Mouse (Mus musculus) midbrain, embryonic 13.5 days (tissue): ENCODE data around the gene R3hdm1. TPM values are rescaled to one million over a fixed set of nuclear protein-coding genes. Genes with fewer than 3 reads are reported as not detected.

Experiments
- ATAC-seq: fragments of 200-750 bp; cut with Nextera tagmentation; 2 replicates; pipeline ENCODE4 v1.8.0; 2017; ENCODE audit warnings: mild to moderate bottlenecking, moderate TSS enrichment, moderate library complexity
- H3K27ac ChIP-seq: fragments of 300-500 bp; sonication (generic); 2 replicates; pipeline ENCODE4 v1.5.1; 2015; ENCODE audit warnings: inconsistent platforms, mild to moderate bottlenecking, moderate library complexity
- H3K27me3 ChIP-seq: fragments of 300-500 bp; sonication (generic); 2 replicates; pipeline ENCODE4 v1.6.1; 2015; ENCODE audit warnings: mild to moderate bottlenecking, inconsistent platforms
- H3K36me3 ChIP-seq: fragments of 300-500 bp; sonication (generic); 2 replicates; pipeline ENCODE4 v1.6.1; 2015; ENCODE audit warnings: mild to moderate bottlenecking, inconsistent platforms
- H3K4me1 ChIP-seq: fragments of 300-500 bp; sonication (generic); replicated peaks from 2 replicates; pipeline ENCODE4 v1.6.1; 2015; ENCODE audit warnings: inconsistent platforms
- H3K4me2 ChIP-seq: fragments of 300-500 bp; sonication (generic); replicated peaks from 2 replicates; pipeline ENCODE4 v1.6.1; 2015; ENCODE audit warnings: moderate library complexity, mild to moderate bottlenecking, inconsistent platforms
- H3K4me3 ChIP-seq: fragments of 300-500 bp; sonication (generic); replicated peaks from 2 replicates; pipeline ENCODE4 v1.5.1; 2015; ENCODE audit warnings: mild to moderate bottlenecking, inconsistent platforms
- H3K9ac ChIP-seq: fragments of 300-500 bp; sonication (generic); replicated peaks from 2 replicates; pipeline ENCODE4 v1.6.1; 2015; ENCODE audit warnings: mild to moderate bottlenecking, inconsistent platforms
- H3K9me3 ChIP-seq: fragments of 300-500 bp; sonication (generic); 2 replicates; pipeline ENCODE4 v1.6.1; 2016; ENCODE audit warnings: mild to moderate bottlenecking, inconsistent platforms
- WGBS: fragments of 180-500 bp; shearing (Covaris S2); methylation state at CpG from one replicate; pipeline ENCODE4 v1.1.7; 2015; 5-methylcytosine and 5-hydroxymethylcytosine counted together
- polyA plus RNA-seq: library from polyadenylated mRNA; unstranded; fragments of >200 nt; fragmentation: Nextera tagmentation; extraction: Ambion mirVana; gene quantifications from 2 replicates; pipeline ENCODE4 v1.2.1, GENCODE M21; 2015

Gene R3hdm1
- polyA plus RNA-seq = 108 and 115 TPM in 2 replicates

- H3K4me1 ChIP-seq = peaks cover 23% of the 10 kb centered on the region
- peak within 1 kb of the TSS; percentile 97 for H3K4me3 ChIP-seq
- H3K27me3 ChIP-seq = no peaks in the 10 kb centered on the region
- H3K9ac ChIP-seq = peak within 1 kb of the TSS; percentile 94
- H3K36me3 ChIP-seq = no peaks in the 10 kb centered on the region
- peak within 1 kb of the TSS; percentile 74 for H3K4me2 ChIP-seq
- peak; percentile 97 for ATAC-seq
- under 1% methylated on average over 41 of the region's 43 CpGs for WGBS
- peak within 1 kb of the TSS; percentile 96 for H3K27ac ChIP-seq
- no peaks in the 10 kb centered on the region for H3K9me3 ChIP-seq
Observed at GRCm38 (mm10) chr1:128102641-128103461, at the start of gene R3hdm1, which contains the start of gene Zranb3. R3hdm1 (plus strand) TSS chr1:128103301. Zranb3 (minus strand) TSS chr1:128103047.

DNA sequence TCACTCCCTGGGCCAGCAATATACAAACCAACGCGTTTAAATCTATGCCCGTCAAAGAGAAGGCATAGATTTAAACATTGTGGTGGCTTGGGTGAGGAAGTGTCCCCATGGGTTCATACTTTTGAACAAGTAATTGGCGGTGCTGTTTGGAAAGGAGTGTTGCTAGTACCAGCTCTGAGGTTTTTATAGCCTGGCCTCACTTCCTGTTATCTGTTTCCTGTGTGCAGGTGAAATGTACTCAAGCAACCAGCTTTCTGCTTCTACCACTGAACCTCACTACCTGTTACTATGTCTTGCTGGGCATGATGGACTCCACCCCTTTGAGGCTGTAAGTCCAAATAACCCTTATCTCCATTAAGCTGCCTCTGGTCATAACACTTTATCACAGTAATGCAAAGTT lies 45.8 kb upstream of the R3hdm1 start:
- 99% methylated on average over 4 of the region's 4 CpGs for WGBS
- Histone ChIP-seq H3K36me3 (no peaks in the 10 kb centered on the region), H3K9me3 (no peaks in the 10 kb centered on the region), H3K4me3 (no peak overlapping the region), H3K4me2 (no peak overlapping the region), H3K27me3 (no peaks in the 10 kb centered on the region), H3K27ac (no peak overlapping the region), H3K4me1 (no peaks in the 10 kb centered on the region), H3K9ac (no peak overlapping the region)
- no peak for ATAC-seq

GRCm38 (mm10) chr1:128058625-128059024 lies 44.5 kb upstream of the R3hdm1 start:
- Histone ChIP-seq H3K27ac (no peak overlapping the region), H3K9me3 (no peaks in the 10 kb centered on the region), H3K36me3 (no peaks in the 10 kb centered on the region), H3K4me3 (no peak overlapping the region), H3K9ac (no peak overlapping the region), H3K4me1 (no peaks in the 10 kb centered on the region), H3K27me3 (no peaks in the 10 kb centered on the region), H3K4me2 (no peak overlapping the region)
- no peak for ATAC-seq
- WGBS = 96% methylated on average over 5 of the region's 5 CpGs

DNA sequence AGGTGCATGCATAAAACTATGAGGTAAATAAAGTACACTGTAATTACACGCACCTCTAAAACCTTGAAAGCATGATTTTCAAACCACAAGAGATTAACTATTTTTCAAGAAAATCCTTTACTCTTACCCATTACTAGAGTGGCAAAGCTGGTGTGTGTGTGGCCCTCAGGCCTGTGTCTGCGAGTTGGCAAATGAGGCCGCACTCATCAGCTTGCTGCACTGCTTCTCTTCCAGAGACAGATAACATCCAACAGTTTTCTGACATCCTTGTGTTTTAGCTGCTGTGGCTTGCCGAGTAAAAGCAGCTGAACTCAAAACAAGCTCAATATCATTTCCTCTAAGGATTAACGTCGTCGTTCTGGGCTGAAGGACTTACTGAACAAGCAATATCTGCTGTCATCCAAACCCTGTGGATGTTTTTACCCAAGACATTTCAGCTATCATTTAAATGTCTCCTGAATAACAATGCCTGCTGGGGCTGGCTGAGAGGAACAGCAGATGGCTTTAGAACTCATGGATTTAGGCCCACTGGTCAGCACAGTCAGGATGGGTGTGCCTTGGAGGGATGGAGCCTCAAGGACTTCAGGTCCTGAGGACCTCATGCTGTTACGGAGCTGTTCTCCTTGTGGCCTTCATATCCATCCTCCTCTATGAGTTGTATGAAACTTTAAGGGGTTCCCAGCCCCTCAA lies 42.3 kb upstream of the R3hdm1 start:
- ATAC-seq = no peak

DNA sequence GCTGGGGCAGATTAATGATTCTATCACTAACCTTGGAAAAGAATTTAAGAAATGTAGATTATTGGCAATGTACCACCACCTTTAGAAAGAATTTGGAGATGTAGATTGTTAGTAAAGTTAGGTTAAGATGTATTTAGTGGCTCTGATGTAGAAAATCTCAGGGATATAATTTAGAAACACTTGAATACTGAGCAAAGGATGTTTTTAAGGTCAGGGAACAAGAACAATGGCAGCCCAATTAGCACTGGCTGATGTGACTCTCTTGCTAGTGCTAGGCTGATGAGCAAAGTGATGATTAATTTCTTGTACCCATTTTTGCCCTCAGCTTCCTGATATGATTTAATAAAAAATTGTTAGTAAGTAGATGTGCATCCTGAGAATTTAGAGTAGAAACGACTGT lies 41.7 kb upstream of the R3hdm1 start:
- no peak for ATAC-seq

More for the DNA sequence above, 42.3 kb upstream of the R3hdm1 start:
- no peaks in the 10 kb centered on the region for H3K4me1 ChIP-seq
- H3K4me3 ChIP-seq = no peak overlapping the region
- H3K27ac ChIP-seq = no peak overlapping the region
- 78% methylated on average over 8 of the region's 8 CpGs for WGBS
- H3K27me3 ChIP-seq = no peaks in the 10 kb centered on the region
- H3K4me2 ChIP-seq = no peak overlapping the region
- no peaks in the 10 kb centered on the region for H3K9me3 ChIP-seq
- no peaks in the 10 kb centered on the region for H3K36me3 ChIP-seq
- H3K9ac ChIP-seq = no peak overlapping the region

DNA sequence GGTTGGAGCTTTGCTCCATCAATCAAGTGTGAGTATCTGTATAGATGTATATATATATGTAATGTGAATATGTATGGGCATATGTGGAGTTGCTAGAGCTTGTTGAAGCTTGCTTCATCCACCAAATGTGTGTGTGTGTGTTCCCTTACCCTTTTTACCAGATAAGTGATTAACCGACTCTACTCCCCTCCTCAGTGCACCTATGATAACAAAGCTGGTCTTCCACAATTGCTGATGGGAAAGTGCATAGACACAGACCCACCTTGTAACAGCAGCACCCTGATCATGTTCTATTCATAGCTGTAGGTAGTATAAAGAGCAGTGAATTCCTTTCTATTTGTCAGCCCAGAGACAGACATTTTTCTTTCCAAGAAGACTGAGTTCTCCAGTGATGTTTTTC lies 40.9 kb upstream of the R3hdm1 start:
- H3K27ac ChIP-seq = no peak overlapping the region
- no peak overlapping the region for H3K4me3 ChIP-seq
- WGBS = 100% methylated on average over 1 of the region's 1 CpGs
- no peak overlapping the region for H3K9ac ChIP-seq
- H3K27me3 ChIP-seq = no peaks in the 10 kb centered on the region
- H3K36me3 ChIP-seq = 0 out of 2 replicates have a peak, but pooled peaks cover 5% of the 10 kb centered on the region
- H3K4me1 ChIP-seq = no peaks in the 10 kb centered on the region
- H3K9me3 ChIP-seq = no peaks in the 10 kb centered on the region
- no peak overlapping the region for H3K4me2 ChIP-seq
- ATAC-seq = no peak

More for the DNA sequence above, 41.7 kb upstream of the R3hdm1 start:
- Histone ChIP-seq H3K36me3 (no peaks in the 10 kb centered on the region), H3K9me3 (no peaks in the 10 kb centered on the region), H3K4me3 (no peak overlapping the region), H3K9ac (no peak overlapping the region), H3K27ac (no peak overlapping the region), H3K27me3 (no peaks in the 10 kb centered on the region), H3K4me1 (no peaks in the 10 kb centered on the region), H3K4me2 (no peak overlapping the region)
- 88% methylated on average over 1 of the region's 1 CpGs for WGBS

DNA sequence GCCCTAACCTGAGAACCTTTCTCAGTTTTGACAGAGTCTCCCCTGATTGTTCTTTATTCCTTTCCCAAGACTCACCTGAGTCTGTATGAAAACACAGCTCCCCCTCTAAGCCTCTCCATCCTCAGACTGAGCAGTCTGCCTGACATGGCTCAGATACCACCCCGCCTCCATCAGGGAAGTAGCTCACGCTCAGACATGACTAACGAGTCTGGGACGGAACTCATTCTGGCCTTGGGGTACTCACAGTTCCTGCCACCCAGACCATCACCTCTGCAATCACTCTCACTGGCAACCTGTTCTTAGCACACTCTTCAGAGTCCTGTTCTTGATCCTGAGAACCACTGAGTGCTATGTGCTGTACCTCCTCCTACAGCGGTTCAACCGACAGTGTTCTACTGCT lies 38.4 kb upstream of the R3hdm1 start:
- Histone ChIP-seq H3K4me3 (no peak overlapping the region), H3K9me3 (no peaks in the 10 kb centered on the region), H3K4me2 (no peak overlapping the region), H3K9ac (no peak overlapping the region), H3K36me3 (0 out of 2 replicates have a peak, but pooled peaks cover 5% of the 10 kb centered on the region), H3K27me3 (no peaks in the 10 kb centered on the region), H3K27ac (no peak overlapping the region), H3K4me1 (no peaks in the 10 kb centered on the region)
- no peak for ATAC-seq
- 92% methylated on average over 6 of the region's 6 CpGs for WGBS

GRCm38 (mm10) chr1:128068945-128069397 lies 34.1 kb upstream of the R3hdm1 start:
- no peak overlapping the region for H3K4me2 ChIP-seq
- no peaks in the 10 kb centered on the region for H3K27me3 ChIP-seq
- H3K9me3 ChIP-seq = no peaks in the 10 kb centered on the region
- no peaks in the 10 kb centered on the region for H3K4me1 ChIP-seq
- H3K4me3 ChIP-seq = no peak overlapping the region
- ATAC-seq = no peak
- H3K9ac ChIP-seq = no peak overlapping the region
- H3K36me3 ChIP-seq = 0 out of 2 replicates have a peak, but pooled peaks cover 5% of the 10 kb centered on the region
- no peak overlapping the region for H3K27ac ChIP-seq
- 90% methylated on average over 2 of the region's 2 CpGs for WGBS

DNA sequence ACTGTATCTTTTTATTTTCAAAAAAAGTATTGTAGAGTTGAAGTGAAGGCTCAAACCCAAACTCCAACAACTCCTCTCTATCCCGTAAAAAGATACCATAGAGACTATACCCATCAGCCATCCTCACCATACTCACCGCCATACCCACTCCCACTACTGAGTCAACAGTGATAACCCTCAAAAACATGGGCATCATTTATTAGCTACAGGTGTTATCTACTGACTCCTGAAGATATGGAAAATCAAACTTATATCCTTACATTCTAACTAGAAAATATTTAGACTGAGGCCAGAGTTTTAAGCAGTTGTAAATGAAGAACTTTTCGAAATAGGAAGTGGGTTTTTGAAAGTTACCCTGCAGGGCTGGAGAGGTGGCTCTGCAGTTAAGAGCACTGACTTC lies 33.1 kb upstream of the R3hdm1 start:
- no peak overlapping the region for H3K9ac ChIP-seq
- no peaks in the 10 kb centered on the region for H3K27me3 ChIP-seq
- 94% methylated on average over 3 of the region's 3 CpGs for WGBS
- no peaks in the 10 kb centered on the region for H3K9me3 ChIP-seq
- H3K36me3 ChIP-seq = 0 out of 2 replicates have a peak, but pooled peaks cover 5% of the 10 kb centered on the region
- H3K4me1 ChIP-seq = no peaks in the 10 kb centered on the region
- H3K4me2 ChIP-seq = no peak overlapping the region
- ATAC-seq = no peak
- H3K4me3 ChIP-seq = no peak overlapping the region
- no peak overlapping the region for H3K27ac ChIP-seq

DNA sequence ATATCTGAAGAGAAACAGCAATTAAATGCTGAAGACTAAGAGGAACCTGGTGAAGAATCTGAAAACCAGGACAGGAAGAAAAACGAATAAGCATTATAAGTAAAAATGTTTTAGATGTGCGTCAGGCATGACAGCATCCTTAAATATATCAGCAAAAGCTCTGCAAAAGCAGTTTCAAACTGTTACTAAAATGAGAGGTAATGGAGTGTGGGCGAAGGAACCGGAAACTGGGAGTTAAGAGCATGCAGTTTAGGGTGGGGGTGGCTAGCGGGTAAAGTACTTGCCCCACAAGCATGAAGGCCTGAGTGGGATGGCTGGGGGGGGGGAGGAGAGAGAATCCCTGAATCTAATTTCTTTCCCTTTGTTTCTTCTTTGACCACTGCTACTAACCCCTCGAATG lies 30.1 kb upstream of the R3hdm1 start:
- H3K36me3 ChIP-seq = no peaks in the 10 kb centered on the region
- no peak overlapping the region for H3K4me3 ChIP-seq
- ATAC-seq = no peak
- H3K4me1 ChIP-seq = no peaks in the 10 kb centered on the region
- 95% methylated on average over 6 of the region's 6 CpGs for WGBS
- no peak overlapping the region for H3K4me2 ChIP-seq
- H3K27me3 ChIP-seq = no peaks in the 10 kb centered on the region
- H3K9ac ChIP-seq = no peak overlapping the region
- no peak overlapping the region for H3K27ac ChIP-seq
- no peaks in the 10 kb centered on the region for H3K9me3 ChIP-seq

DNA sequence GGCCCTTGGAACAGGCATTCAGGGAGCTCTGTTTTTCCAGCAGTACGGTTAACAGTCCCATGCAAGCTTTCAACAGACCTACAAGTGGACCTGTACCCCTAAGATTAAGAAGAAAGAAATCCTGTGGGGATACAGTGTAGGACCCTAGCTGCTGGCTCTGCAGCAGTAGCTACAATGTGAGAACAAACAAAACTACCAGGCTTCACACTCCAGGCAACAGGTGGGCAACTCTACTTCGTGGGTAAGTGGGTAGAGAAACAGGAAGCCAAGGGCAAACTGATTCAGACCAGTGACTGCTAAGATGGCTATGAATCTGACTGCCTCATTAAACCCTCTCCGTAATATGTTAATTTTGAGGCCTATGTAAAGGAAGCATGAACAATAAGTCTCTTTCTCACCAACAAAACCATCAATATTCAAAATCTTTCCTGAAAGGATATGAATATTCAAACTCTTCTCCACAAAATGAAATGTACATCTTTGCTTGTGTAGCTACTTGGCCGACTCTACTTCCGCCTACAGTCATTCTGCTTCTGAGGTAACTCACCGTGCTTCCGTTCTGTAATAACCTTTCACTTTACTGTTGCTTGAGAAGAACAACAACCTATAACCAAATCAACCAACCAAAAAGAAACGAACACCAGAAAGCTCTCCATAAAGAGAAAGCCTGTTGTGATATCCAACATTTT lies 26.2 kb upstream of the R3hdm1 start:
- Histone ChIP-seq H3K4me1 (no peaks in the 10 kb centered on the region), H3K27me3 (no peaks in the 10 kb centered on the region), H3K27ac (no peak overlapping the region), H3K4me3 (no peak overlapping the region), H3K9me3 (no peaks in the 10 kb centered on the region), H3K4me2 (no peak overlapping the region), H3K9ac (no peak overlapping the region), H3K36me3 (no peaks in the 10 kb centered on the region)
- no peak for ATAC-seq
- 77% methylated on average over 8 of the region's 8 CpGs for WGBS

GRCm38 (mm10) chr1:128077788-128078187 lies 25.3 kb upstream of the R3hdm1 start:
- H3K9me3 ChIP-seq = no peaks in the 10 kb centered on the region
- ATAC-seq = no peak
- no peak overlapping the region for H3K9ac ChIP-seq
- 90% methylated on average over 2 of the region's 2 CpGs for WGBS
- no peak overlapping the region for H3K4me3 ChIP-seq
- no peak overlapping the region for H3K27ac ChIP-seq
- no peaks in the 10 kb centered on the region for H3K4me1 ChIP-seq
- no peaks in the 10 kb centered on the region for H3K36me3 ChIP-seq
- no peaks in the 10 kb centered on the region for H3K27me3 ChIP-seq
- no peak overlapping the region for H3K4me2 ChIP-seq
